Mouse (Mus musculus) lung, postnatal 0 days (tissue): ENCODE data around the gene Gm11549.

Source experiments
- CTCF ChIP-seq: IDR thresholded peaks from 2 replicates; pipeline ENCODE4 v1.5.1; 2016; ENCODE audit warnings: antibody characterized with exemption, mild to moderate bottlenecking
- EP300 ChIP-seq: IDR thresholded peaks from 2 replicates; pipeline ENCODE4 v1.6.1; 2016; ENCODE audit warnings: antibody characterized with exemption, mild to moderate bottlenecking, control low read depth

GRCm38 (mm10) chr3:36499418-36499817 is 22.2 kb downstream of the Gm11549 start:
- TF ChIP-seq CTCF (no peak), EP300 (no peak)
